ENCODE assay signal across 18 mouse cellular contexts in the genomic region with DNA sequence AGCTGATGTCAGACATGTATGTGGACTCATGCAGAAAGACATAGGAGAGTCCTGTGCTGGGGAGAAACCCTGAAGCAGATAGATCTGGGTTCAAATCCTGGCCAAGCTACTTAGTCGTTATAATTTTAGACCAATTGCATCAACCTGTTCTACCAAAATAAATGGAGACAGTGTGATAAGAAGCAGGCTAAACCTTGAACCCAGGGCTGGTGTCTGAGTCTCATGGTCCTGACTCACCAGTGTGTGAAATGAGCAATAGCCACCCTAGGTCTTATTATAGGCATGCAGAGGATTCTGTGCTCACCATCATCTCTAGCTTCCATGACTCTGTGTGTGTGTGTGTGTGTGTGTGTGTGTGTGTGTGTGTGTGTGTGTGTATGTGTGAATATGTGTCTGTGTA.
DNase-seq lines count a peak whose midpoint lies in the region; ATAC-seq lines count a peak whose summit lies in the region.
"Had no signal": no experiment of that assay in that cellular context is flagged by ENCODE, and none has a peak within 500 bp of the region (broad histone marks: within the 10 kb centered on the region; RNA-seq: fewer than 3 reads in every experiment).

No protein-coding gene starts in this region.

- H3K36me3 ChIP-seq in midbrain, embryonic 16.5 days (ENCODE audit: control insufficient read depth, insufficient read depth, low read length), result no peaks in the 10 kb centered on the region
- no peaks in the 10 kb centered on the region; the same call in 1 of the 2 replicates for H3K36me3 ChIP-seq in midbrain, embryonic 11.5 days (ENCODE audit: control insufficient read depth, insufficient read depth, low read length)
- H3K36me3 ChIP-seq in erythroblast, embryonic 14.5 days (ENCODE audit: control insufficient read depth), result peaks cover 6% of the 10 kb centered on the region
- H3K36me3 ChIP-seq in liver, embryonic 15.5 days (replicated peaks), result no peaks in the 10 kb centered on the region
- H3K36me3 ChIP-seq: neural tube, embryonic 12.5 days had no signal

- H3K9me3 ChIP-seq in midbrain, embryonic 16.5 days (replicated peaks; ENCODE audit: control insufficient read depth, low read length, poor library complexity, severe bottlenecking), result no peaks in the 10 kb centered on the region
- no peaks in the 10 kb centered on the region for H3K9me3 ChIP-seq in midbrain, embryonic 11.5 days (ENCODE audit: control insufficient read depth, low read length)
- peaks cover 9% of the 10 kb centered on the region for H3K9me3 ChIP-seq in erythroblast, embryonic 14.5 days (ENCODE audit: control insufficient read depth, low read length)
- no peaks in the 10 kb centered on the region for H3K9me3 ChIP-seq in liver, embryonic 15.5 days (replicated peaks)
- H3K9me3 ChIP-seq: forebrain, embryonic 15.5 days; limb, embryonic 10.5 days; midbrain, embryonic 10.5 days; neural tube, embryonic 12.5 days had no signal

- H3K9ac ChIP-seq in midbrain, embryonic 16.5 days (ENCODE audit: low read depth, low read length), result no peak overlapping the region
- H3K9ac ChIP-seq in midbrain, embryonic 11.5 days (ENCODE audit: low read length), result no peak overlapping the region
- no peak overlapping the region; the same call in 1 of the 2 replicates for H3K9ac ChIP-seq in liver, embryonic 15.5 days
- H3K9ac ChIP-seq: forebrain, embryonic 15.5 days; neural tube, embryonic 12.5 days had no signal

- no peak for DNase-seq in midbrain, embryonic 11.5 days (ENCODE audit: low spot score, missing footprints)
- no peak for DNase-seq in cerebellum, postnatal 36 days
- no peak for DNase-seq in ovary, postnatal 14 days (ENCODE audit: low spot score)
- DNase-seq: cerebellum, adult 2 months; kidney, adult 11 months; kidney, postnatal 14 days; lung, adult 18-20 months; lung, postnatal 14 days; thymus, postnatal 36 days had no signal

- H3K27ac ChIP-seq in midbrain, embryonic 16.5 days (ENCODE audit: low read length), result no peak overlapping the region
- H3K27ac ChIP-seq in midbrain, embryonic 11.5 days (ENCODE audit: low read depth, low read length), result no peak overlapping the region
- H3K27ac ChIP-seq in liver, embryonic 15.5 days (replicated peaks), result peak overlapping the region; percentile 95
- H3K27ac ChIP-seq: heart, embryonic 10.5 days; limb, embryonic 10.5 days; neural tube, embryonic 12.5 days had no signal

- no peak overlapping the region for H3K4me2 ChIP-seq in midbrain, embryonic 16.5 days (ENCODE audit: low read length)
- no peak overlapping the region for H3K4me2 ChIP-seq in midbrain, embryonic 11.5 days
- peak overlapping the region; percentile 57 for H3K4me2 ChIP-seq in liver, embryonic 15.5 days
- H3K4me2 ChIP-seq: forebrain, embryonic 15.5 days; neural tube, embryonic 12.5 days had no signal

- no peaks in the 10 kb centered on the region for H3K4me1 ChIP-seq in midbrain, embryonic 16.5 days (ENCODE audit: control insufficient read depth, insufficient read depth, low read length)
- H3K4me1 ChIP-seq in midbrain, embryonic 11.5 days (ENCODE audit: control insufficient read depth, insufficient read depth, low read length), result no peaks in the 10 kb centered on the region
- H3K4me1 ChIP-seq in erythroblast, embryonic 14.5 days (ENCODE audit: control insufficient read depth), result peaks cover 70% of the 10 kb centered on the region
- peaks cover 63% of the 10 kb centered on the region for H3K4me1 ChIP-seq in liver, embryonic 15.5 days (replicated peaks)
- H3K4me1 ChIP-seq: heart, embryonic 10.5 days had no signal

- H3K27me3 ChIP-seq in midbrain, embryonic 16.5 days (ENCODE audit: control insufficient read depth, insufficient read depth, low read depth, low read length), result no peaks in the 10 kb centered on the region
- H3K27me3 ChIP-seq in midbrain, embryonic 11.5 days (ENCODE audit: control insufficient read depth, insufficient read depth, low read length), result no peaks in the 10 kb centered on the region
- no peaks in the 10 kb centered on the region; the same call in none of the 2 replicates for H3K27me3 ChIP-seq in erythroblast, embryonic 14.5 days (ENCODE audit: control insufficient read depth)
- no peaks in the 10 kb centered on the region for H3K27me3 ChIP-seq in liver, embryonic 15.5 days
- H3K27me3 ChIP-seq: forebrain, embryonic 15.5 days; neural tube, embryonic 12.5 days had no signal

- no peak overlapping the region for H3K4me3 ChIP-seq in midbrain, embryonic 16.5 days (ENCODE audit: low read depth, low read length)
- no peak overlapping the region for H3K4me3 ChIP-seq in midbrain, embryonic 11.5 days (ENCODE audit: low read depth, low read length)
- H3K4me3 ChIP-seq in erythroblast, embryonic 14.5 days (replicated peaks), result peak overlapping the region; percentile 51
- no peak overlapping the region for H3K4me3 ChIP-seq in liver, embryonic 15.5 days (replicated peaks)
- H3K4me3 ChIP-seq: forebrain, embryonic 15.5 days; heart, embryonic 10.5 days; limb, embryonic 10.5 days; midbrain, embryonic 10.5 days; neural tube, embryonic 12.5 days had no signal

- WGBS in midbrain, embryonic 16.5 days, result 88% methylated on average over 1 of the region's 1 CpGs
- WGBS in midbrain, embryonic 11.5 days, result 82% methylated on average over 1 of the region's 1 CpGs
- 26% methylated on average over 1 of the region's 1 CpGs for WGBS in liver, embryonic 15.5 days (ENCODE audit: insufficient replicate concordance)

- ATAC-seq in midbrain, embryonic 16.5 days, result 0 out of 2 replicates have a peak, but pooled peaks have one; percentile 36
- ATAC-seq in midbrain, embryonic 11.5 days (ENCODE audit: low FRiP score), result no peak
- ATAC-seq in liver, embryonic 15.5 days (ENCODE audit: insufficient read depth), result peak; percentile 27
- no peak for ATAC-seq in CD4-positive, CD25-positive, alpha-beta regulatory T cell, adult 4 months
- ATAC-seq: forebrain, embryonic 15.5 days had no signal

Comparison
In these comparisons a context has a peak if more than half of its experiments do, and no peak if none do; other contexts are left out.
1. ATAC-seq: peak in midbrain, embryonic 16.5 days (single experiment) and liver, embryonic 15.5 days (single experiment); none in midbrain, embryonic 11.5 days (single experiment) and CD4-positive, CD25-positive, alpha-beta regulatory T cell, adult 4 months (single experiment).